15 mouse cellular contexts compared by ENCODE assay signal in genomic region chr1:152164212-152164611, GRCm38 (mm10).
DNase-seq lines count a peak whose midpoint lies in the region; ATAC-seq and TF ChIP-seq lines count a peak whose summit lies in the region.
"Had no signal": no experiment of that assay in that cellular context is flagged by ENCODE, and none has a peak within 500 bp of the region (broad histone marks: within the 10 kb centered on the region; RNA-seq: fewer than 3 reads in every experiment).

No protein-coding gene starts in this region.

- no peak for ATAC-seq in forebrain, embryonic 15.5 days (replicated peaks)
- ATAC-seq in midbrain, embryonic 14.5 days (ENCODE audit: low FRiP score, low TSS enrichment): no peak

- H3K27me3 ChIP-seq in heart, embryonic 10.5 days (ENCODE audit: insufficient read depth, poor library complexity, severe bottlenecking): no peaks in the 10 kb centered on the region
- H3K27me3 ChIP-seq in forebrain, embryonic 15.5 days: no peaks in the 10 kb centered on the region
- no peaks in the 10 kb centered on the region for H3K27me3 ChIP-seq in hindbrain, embryonic 10.5 days (ENCODE audit: insufficient read depth, poor library complexity, severe bottlenecking)
- no peaks in the 10 kb centered on the region for H3K27me3 ChIP-seq in midbrain, embryonic 14.5 days (ENCODE audit: control insufficient read depth, insufficient read depth, low read length)
- no peaks in the 10 kb centered on the region for H3K27me3 ChIP-seq in kidney, adult 2 months (replicated peaks; ENCODE audit: control insufficient read depth, insufficient read depth, low read length)
- H3K27me3 ChIP-seq: embryonic facial prominence, embryonic 12.5 days had no signal

- peak overlapping the region; percentile 76 for H3K27ac ChIP-seq in heart, embryonic 10.5 days
- H3K27ac ChIP-seq in forebrain, embryonic 15.5 days (replicated peaks): peak overlapping the region; percentile 84
- peak overlapping the region; percentile 82 for H3K27ac ChIP-seq in hindbrain, embryonic 10.5 days
- peak overlapping the region; percentile 79 for H3K27ac ChIP-seq in midbrain, embryonic 14.5 days (replicated peaks; ENCODE audit: low read depth, low read length)
- H3K27ac ChIP-seq in kidney, adult 2 months (ENCODE audit: insufficient read depth, low read depth, low read length): no peak overlapping the region
- H3K27ac ChIP-seq: embryonic facial prominence, embryonic 12.5 days; liver, embryonic 14.5 days had no signal

- no peaks in the 10 kb centered on the region for H3K9me3 ChIP-seq in heart, embryonic 10.5 days
- no peaks in the 10 kb centered on the region for H3K9me3 ChIP-seq in forebrain, embryonic 15.5 days
- H3K9me3 ChIP-seq in hindbrain, embryonic 10.5 days: no peaks in the 10 kb centered on the region
- H3K9me3 ChIP-seq in midbrain, embryonic 14.5 days (ENCODE audit: control insufficient read depth, low read length): no peaks in the 10 kb centered on the region
- H3K9me3 ChIP-seq: embryonic facial prominence, embryonic 12.5 days had no signal

- H3K4me1 ChIP-seq in heart, embryonic 10.5 days: peaks cover 32% of the 10 kb centered on the region
- peaks cover 16% of the 10 kb centered on the region for H3K4me1 ChIP-seq in forebrain, embryonic 15.5 days
- peaks cover 20% of the 10 kb centered on the region for H3K4me1 ChIP-seq in hindbrain, embryonic 10.5 days (replicated peaks)
- peaks cover 16% of the 10 kb centered on the region for H3K4me1 ChIP-seq in midbrain, embryonic 14.5 days (ENCODE audit: control insufficient read depth, insufficient read depth, low read length)
- H3K4me1 ChIP-seq in kidney, adult 2 months (ENCODE audit: control insufficient read depth, insufficient read depth, low read length): no peaks in the 10 kb centered on the region

- no peak for TF ChIP-seq POLR2A in kidney, adult 2 months (IDR thresholded peaks at IDR 0.05; ENCODE audit: low read depth, low read length)

- no peak overlapping the region for H3K4me3 ChIP-seq in heart, embryonic 10.5 days
- H3K4me3 ChIP-seq in forebrain, embryonic 15.5 days: no peak overlapping the region
- no peak overlapping the region for H3K4me3 ChIP-seq in hindbrain, embryonic 10.5 days
- H3K4me3 ChIP-seq in midbrain, embryonic 14.5 days (replicated peaks; ENCODE audit: low read depth, low read length): no peak overlapping the region
- no peak overlapping the region for H3K4me3 ChIP-seq in kidney, adult 2 months (ENCODE audit: insufficient read depth, low read depth, low read length)
- H3K4me3 ChIP-seq: embryonic facial prominence, embryonic 12.5 days had no signal

- peak; percentile 85 for DNase-seq in heart, embryonic 10.5 days (ENCODE audit: low spot score)
- no peak for DNase-seq in heart, adult 9 months (ENCODE audit: low spot score in 2 of 2)
- no peak for DNase-seq in hindbrain, embryonic 10.5 days (ENCODE audit: low spot score)
- no peak for DNase-seq in midbrain, embryonic 14.5 days
- no peak for DNase-seq in right cerebral cortex, adult 18-20 months
- no peak for DNase-seq in kidney, adult 2 months
- DNase-seq: adrenal gland, postnatal 14 days; gastrocnemius, postnatal 25 days; kidney, postnatal 10 days; right cerebral cortex, postnatal 4 days; thymus, adult 2 months had no signal

- no peak for TF ChIP-seq CTCF in kidney, adult 2 months (conservative IDR thresholded peaks at IDR 0.05; ENCODE audit: insufficient read depth, insufficient read length, low read depth, low read length)

- H3K4me2 ChIP-seq in forebrain, embryonic 15.5 days (replicated peaks): no peak overlapping the region
- H3K4me2 ChIP-seq in midbrain, embryonic 14.5 days (ENCODE audit: low read length): no peak overlapping the region
- H3K4me2 ChIP-seq: embryonic facial prominence, embryonic 12.5 days had no signal

- no peaks in the 10 kb centered on the region for H3K36me3 ChIP-seq in heart, embryonic 10.5 days
- H3K36me3 ChIP-seq in forebrain, embryonic 15.5 days: no peaks in the 10 kb centered on the region
- no peaks in the 10 kb centered on the region for H3K36me3 ChIP-seq in hindbrain, embryonic 10.5 days
- no peaks in the 10 kb centered on the region for H3K36me3 ChIP-seq in midbrain, embryonic 14.5 days (ENCODE audit: control insufficient read depth, insufficient read depth, low read length)
- H3K36me3 ChIP-seq in kidney, adult 2 months (ENCODE audit: control insufficient read depth, insufficient read depth, low read length): no peaks in the 10 kb centered on the region
- H3K36me3 ChIP-seq: embryonic facial prominence, embryonic 12.5 days; G1E had no signal

- 41% methylated on average over 5 of the region's 5 CpGs for WGBS in heart, embryonic 10.5 days
- WGBS in forebrain, embryonic 15.5 days: 79% methylated on average over 5 of the region's 5 CpGs
- WGBS in hindbrain, embryonic 10.5 days: 78% methylated on average over 5 of the region's 5 CpGs
- WGBS in midbrain, embryonic 14.5 days: 74% methylated on average over 5 of the region's 5 CpGs
- 78% methylated on average over 5 of the region's 5 CpGs for WGBS in kidney, adult 2 months

- H3K9ac ChIP-seq in forebrain, embryonic 15.5 days (replicated peaks): no peak overlapping the region
- H3K9ac ChIP-seq in midbrain, embryonic 14.5 days (replicated peaks; ENCODE audit: low read length): no peak overlapping the region
- H3K9ac ChIP-seq: embryonic facial prominence, embryonic 12.5 days; liver, embryonic 14.5 days had no signal
